Mouse (Mus musculus) liver, embryonic 15.5 days (tissue): ENCODE measurements around the gene Atp5h. TPM values are rescaled to one million over a fixed set of nuclear protein-coding genes. Genes with fewer than 3 reads are reported as not detected.

Experiments
- ATAC-seq: fragments of 200-750 bp; cut with Nextera tagmentation; 2 replicates; pipeline ENCODE4 v1.8.0; 2017; ENCODE audit warnings: moderate number of reproducible peaks, mild to moderate bottlenecking, moderate library complexity; ENCODE audit not compliant: insufficient read depth
- H3K27ac ChIP-seq: fragments of 300-500 bp; sonication (generic); replicated peaks from 2 replicates; pipeline ENCODE4 v1.5.1; 2015; ENCODE audit warnings: mild to moderate bottlenecking, inconsistent platforms
- H3K27me3 ChIP-seq: fragments of 300-500 bp; sonication (generic); 2 replicates; pipeline ENCODE4 v1.6.1; 2015; ENCODE audit warnings: mild to moderate bottlenecking, inconsistent platforms
- H3K36me3 ChIP-seq: fragments of 300-500 bp; sonication (generic); replicated peaks from 2 replicates; pipeline ENCODE4 v1.6.1; 2015; ENCODE audit warnings: moderate library complexity, mild to moderate bottlenecking, inconsistent platforms
- H3K4me1 ChIP-seq: fragments of 300-500 bp; sonication (generic); replicated peaks from 2 replicates; pipeline ENCODE4 v1.6.1; 2015; ENCODE audit warnings: inconsistent platforms
- H3K4me2 ChIP-seq: fragments of 300-500 bp; sonication (generic); 2 replicates; pipeline ENCODE4 v1.6.1; 2015; ENCODE audit warnings: moderate library complexity, mild to moderate bottlenecking, inconsistent platforms
- H3K4me3 ChIP-seq: fragments of 300-500 bp; sonication (generic); replicated peaks from 2 replicates; pipeline ENCODE4 v1.5.1; 2015; ENCODE audit warnings: mild to moderate bottlenecking, inconsistent platforms
- H3K9ac ChIP-seq: fragments of 300-500 bp; sonication (generic); 2 replicates; pipeline ENCODE4 v1.6.1; 2015; ENCODE audit warnings: moderate library complexity, mild to moderate bottlenecking, inconsistent platforms
- H3K9me3 ChIP-seq: fragments of 300-500 bp; sonication (generic); replicated peaks from 2 replicates; pipeline ENCODE4 v1.6.1; 2016; ENCODE audit warnings: inconsistent platforms
- WGBS: fragments of 180-500 bp; shearing (Covaris S2); methylation state at CpG from one replicate; pipeline ENCODE4 v1.1.7; 2015; ENCODE audit warnings: mixed read lengths; ENCODE audit not compliant: insufficient replicate concordance; 5-methylcytosine and 5-hydroxymethylcytosine counted together
- polyA plus RNA-seq: library from polyadenylated mRNA; unstranded; fragments of >200 nt; fragmentation: Nextera tagmentation; extraction: Ambion mirVana; gene quantifications from 2 replicates; pipeline ENCODE4 v1.2.1, GENCODE M21; 2015

Atp5h gene
- polyA plus RNA-seq, 1 experiment from 2014 or later: 509 TPM

DNA sequence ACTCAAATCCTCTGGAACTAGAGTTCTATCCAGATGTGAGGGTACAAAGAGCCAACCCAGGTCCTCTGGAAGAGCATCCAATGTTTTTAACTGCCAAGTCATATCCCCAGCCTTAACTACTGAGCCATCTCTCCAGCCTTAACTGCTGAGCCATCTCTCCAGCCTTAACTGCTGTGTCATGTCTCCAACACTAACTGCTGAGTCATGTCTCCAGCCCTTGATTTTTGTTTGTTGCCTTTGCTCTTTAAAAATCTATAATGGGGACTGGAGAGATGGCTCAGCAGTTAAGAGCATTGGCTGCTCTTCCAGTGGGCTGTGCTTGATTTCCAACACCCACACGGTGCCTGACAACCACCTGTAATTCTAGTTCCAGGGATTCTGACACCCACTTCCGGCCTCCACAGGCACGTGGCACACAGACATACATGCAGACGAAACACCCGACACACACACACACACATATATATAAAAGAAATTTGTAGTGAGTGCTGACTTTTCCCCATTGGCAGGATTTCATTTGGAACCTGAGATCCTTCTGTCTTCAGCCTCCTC, 17.9 kb upstream of the Atp5h start:
- no peak for ATAC-seq
- 59% methylated on average over 5 of the region's 5 CpGs for WGBS
- no peak overlapping the region for H3K4me3 ChIP-seq
- no peaks in the 10 kb centered on the region for H3K36me3 ChIP-seq
- H3K4me2 ChIP-seq: no peak overlapping the region
- peaks cover 26% of the 10 kb centered on the region for H3K4me1 ChIP-seq
- no peak overlapping the region for H3K27ac ChIP-seq
- no peak overlapping the region for H3K9ac ChIP-seq
- H3K27me3 ChIP-seq: peaks cover 37% of the 10 kb centered on the region
- H3K9me3 ChIP-seq: no peaks in the 10 kb centered on the region

DNA sequence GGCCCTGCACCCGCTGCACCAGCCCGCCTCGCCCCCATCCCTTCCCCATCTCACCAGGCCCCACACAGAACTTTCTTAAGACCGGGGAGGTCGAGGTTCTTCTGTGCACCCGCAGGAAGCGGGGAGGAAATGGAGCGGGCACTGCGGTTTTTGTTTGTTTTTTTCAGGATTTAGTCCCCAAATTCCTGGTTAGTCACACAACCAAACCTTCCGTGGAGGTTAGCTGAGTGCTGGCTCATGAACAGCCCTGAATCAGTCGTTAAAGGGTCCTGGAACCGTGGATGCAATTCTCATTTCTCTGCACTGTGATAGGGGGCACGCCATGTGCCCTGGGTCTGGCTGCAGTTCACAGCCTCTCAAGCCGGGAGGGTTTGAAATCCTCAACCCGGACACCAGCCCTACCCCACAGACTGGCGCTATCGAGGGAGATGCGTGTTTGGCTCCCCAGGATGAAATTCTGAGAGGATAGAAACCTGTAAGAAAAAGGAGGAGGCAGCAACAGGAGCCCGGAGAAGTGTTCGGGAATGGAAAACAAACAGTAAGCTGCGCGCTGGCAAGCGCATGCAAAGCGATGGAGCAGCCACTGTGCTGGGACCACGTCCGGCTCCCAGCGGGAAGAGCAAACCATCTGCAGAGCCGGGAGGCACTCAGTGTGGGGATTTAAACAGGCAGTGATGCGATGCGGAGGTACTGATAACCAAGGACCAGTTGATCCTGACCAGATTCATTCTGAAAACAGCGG, 16.0 kb upstream of the Atp5h start:
- peak overlapping the region; percentile 53 for H3K4me2 ChIP-seq
- 0 out of 2 replicates have a peak overlapping the region, but pooled peaks have one; percentile 10 for H3K4me3 ChIP-seq
- H3K9me3 ChIP-seq: no peaks in the 10 kb centered on the region
- no peak overlapping the region for H3K9ac ChIP-seq
- ATAC-seq: no peak
- peaks cover 14% of the 10 kb centered on the region for H3K36me3 ChIP-seq
- H3K27ac ChIP-seq: no peak overlapping the region
- 6% methylated on average over 31 of the region's 31 CpGs for WGBS
- H3K4me1 ChIP-seq: peaks cover 26% of the 10 kb centered on the region
- peaks cover 34% of the 10 kb centered on the region for H3K27me3 ChIP-seq

DNA sequence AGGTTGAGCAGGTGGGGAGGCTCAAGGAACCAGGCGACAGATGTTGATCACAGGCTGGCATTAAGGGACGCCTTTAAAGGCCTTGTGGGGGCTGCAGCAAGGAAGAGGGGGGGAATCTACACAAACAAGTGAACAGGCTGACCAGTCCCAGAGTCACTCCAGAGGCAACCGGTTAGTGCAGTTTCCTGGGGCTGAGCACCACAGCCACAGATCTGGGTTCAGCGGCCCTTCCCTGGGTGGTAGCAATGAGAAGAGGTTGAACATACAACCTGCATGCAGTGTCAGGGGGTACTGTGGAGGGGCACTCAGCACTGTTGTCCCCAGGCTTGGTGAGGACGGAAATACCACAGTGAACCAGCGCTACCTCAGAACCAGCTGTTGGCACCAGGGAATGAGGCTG, 13.6 kb upstream of the Atp5h start:
- WGBS: 68% methylated on average over 6 of the region's 6 CpGs
- H3K27me3 ChIP-seq: peaks cover 34% of the 10 kb centered on the region
- no peaks in the 10 kb centered on the region for H3K9me3 ChIP-seq
- H3K9ac ChIP-seq: no peak overlapping the region
- H3K4me2 ChIP-seq: no peak overlapping the region
- peaks cover 36% of the 10 kb centered on the region for H3K36me3 ChIP-seq
- H3K27ac ChIP-seq: peak overlapping the region; percentile 55
- peaks cover 26% of the 10 kb centered on the region for H3K4me1 ChIP-seq
- no peak for ATAC-seq
- no peak overlapping the region for H3K4me3 ChIP-seq

DNA sequence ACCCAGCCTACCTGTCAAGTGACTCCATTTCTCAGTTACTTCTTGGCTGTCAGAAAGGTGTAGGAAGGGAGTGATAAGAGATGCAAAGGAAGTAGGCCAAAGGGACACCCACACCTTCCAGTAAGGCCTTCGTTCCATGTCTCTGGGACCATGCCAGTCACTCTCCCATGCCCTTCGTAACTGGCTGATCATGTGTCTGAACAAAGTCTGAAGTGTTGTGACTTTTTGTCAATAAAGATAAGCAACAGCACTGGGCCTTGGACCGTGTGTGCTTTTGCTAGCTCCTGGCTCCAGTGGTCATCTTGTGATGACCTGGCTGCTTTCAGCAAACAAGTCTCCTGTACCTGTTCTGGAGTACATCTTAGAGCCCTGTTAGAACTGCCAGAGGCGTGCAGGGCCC, 13.1 kb upstream of the Atp5h start:
- no peaks in the 10 kb centered on the region for H3K9me3 ChIP-seq
- ATAC-seq: peak; percentile 33
- H3K27ac ChIP-seq: peak overlapping the region; percentile 55; the same call in 1 of the 2 replicates
- peaks cover 34% of the 10 kb centered on the region for H3K27me3 ChIP-seq
- H3K4me2 ChIP-seq: no peak overlapping the region
- H3K4me3 ChIP-seq: no peak overlapping the region
- no peak overlapping the region for H3K9ac ChIP-seq
- H3K4me1 ChIP-seq: peaks cover 29% of the 10 kb centered on the region
- 57% methylated on average over 4 of the region's 4 CpGs for whole genome bisulfite sequencing
- H3K36me3 ChIP-seq: peaks cover 37% of the 10 kb centered on the region

DNA sequence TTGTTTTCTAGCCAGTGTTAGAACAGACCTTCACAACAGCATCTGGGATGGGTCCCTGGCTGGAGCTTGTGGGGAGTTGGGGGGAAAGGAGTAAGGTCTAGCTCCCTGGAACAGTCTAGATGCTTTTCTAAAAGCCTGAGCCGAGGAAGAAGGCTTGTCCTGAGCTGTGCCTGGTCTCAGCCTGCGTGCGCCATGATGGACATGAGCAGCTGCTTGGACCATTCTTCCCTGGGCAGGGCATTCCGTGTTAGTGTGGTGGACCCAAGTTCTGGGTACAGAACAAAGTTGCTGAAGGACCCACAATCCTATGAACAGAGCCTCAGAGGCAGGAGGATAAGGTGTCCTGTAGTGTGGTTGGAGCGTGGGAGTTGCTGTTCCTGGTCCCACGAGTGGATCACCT, 10.8 kb upstream of the Atp5h start:
- no peak overlapping the region for H3K4me2 ChIP-seq
- no peak overlapping the region for H3K9ac ChIP-seq
- ATAC-seq: no peak
- no peak overlapping the region for H3K27ac ChIP-seq
- peaks cover 52% of the 10 kb centered on the region for H3K36me3 ChIP-seq
- peaks cover 18% of the 10 kb centered on the region for H3K4me1 ChIP-seq
- peaks cover 12% of the 10 kb centered on the region for H3K27me3 ChIP-seq
- 82% methylated on average over 6 of the region's 6 CpGs for WGBS
- no peak overlapping the region for H3K4me3 ChIP-seq
- H3K9me3 ChIP-seq: no peaks in the 10 kb centered on the region

DNA sequence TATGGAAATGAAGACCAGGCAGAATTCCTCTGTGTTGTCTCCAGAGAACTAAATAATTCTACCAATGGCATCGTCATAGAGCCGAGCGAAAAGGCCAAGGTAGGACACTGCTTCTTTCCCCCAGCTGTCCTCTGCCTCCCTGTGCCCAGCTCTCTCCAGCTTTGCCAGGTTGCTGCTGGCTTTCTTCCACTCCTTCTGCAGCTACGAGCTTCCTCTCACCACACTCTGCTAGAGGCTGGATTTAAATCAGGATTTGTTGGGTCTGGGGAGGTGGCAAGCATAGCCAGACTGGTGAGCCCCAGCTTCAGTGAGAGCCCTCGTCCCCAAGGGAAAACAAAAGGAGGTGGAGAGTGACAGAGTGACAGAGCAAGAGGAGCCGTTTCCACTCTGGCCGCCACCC, 9.5 kb upstream of the Atp5h start:
- Histone ChIP-seq H3K4me3 (no peak overlapping the region), H3K4me1 (peaks cover 15% of the 10 kb centered on the region), H3K27ac (no peak overlapping the region), H3K9me3 (no peaks in the 10 kb centered on the region), H3K4me2 (no peak overlapping the region), H3K9ac (no peak overlapping the region), H3K27me3 (no peaks in the 10 kb centered on the region), H3K36me3 (peaks cover 58% of the 10 kb centered on the region)
- ATAC-seq: no peak
- whole genome bisulfite sequencing: 72% methylated on average over 7 of the region's 7 CpGs

DNA sequence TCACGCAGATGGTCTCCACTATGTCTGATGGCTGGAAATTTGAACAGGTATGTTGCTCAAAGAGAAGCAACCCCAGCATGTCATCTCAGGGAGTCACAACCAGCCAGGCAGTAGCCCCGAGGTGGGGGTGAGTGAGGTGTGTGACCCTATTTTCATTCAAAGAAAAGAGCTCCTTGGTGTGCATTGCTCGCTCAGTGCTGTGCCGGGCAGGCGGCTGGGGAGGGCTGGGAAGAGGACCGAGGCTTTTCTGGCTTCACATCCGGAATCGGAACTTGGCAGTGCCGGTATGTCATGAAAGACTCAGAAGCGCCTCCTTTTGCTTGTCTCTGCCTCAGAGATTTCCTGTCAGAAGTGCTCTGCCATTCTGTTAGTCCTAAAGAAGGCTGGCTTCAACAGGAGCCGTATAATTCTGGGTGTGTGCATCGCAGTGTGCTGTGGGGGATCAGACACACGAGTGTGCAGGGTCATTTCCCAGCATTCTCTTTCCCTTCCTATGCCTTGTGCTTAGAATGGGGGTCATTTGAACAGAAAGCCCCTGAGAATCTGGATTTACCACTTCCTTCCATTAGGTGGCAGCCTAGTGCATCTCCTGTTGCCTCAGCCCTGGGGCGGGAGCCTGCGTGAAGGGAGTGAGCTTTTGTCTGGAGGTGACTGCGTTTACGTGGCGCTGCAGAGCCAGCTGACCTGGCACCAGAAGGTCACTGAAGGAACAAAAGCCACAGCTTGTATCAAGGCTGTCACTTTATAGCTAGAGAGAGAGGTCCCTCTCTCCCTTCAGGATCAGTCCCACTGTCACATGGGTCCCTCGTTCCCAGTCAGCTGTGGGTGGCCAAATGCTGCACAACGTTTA, 7.9 kb upstream of the Atp5h start:
- H3K9me3 ChIP-seq: no peaks in the 10 kb centered on the region
- no peak overlapping the region for H3K9ac ChIP-seq
- 0 out of 2 replicates have a peak, but pooled peaks have one; percentile 22 for ATAC-seq
- peak overlapping the region; percentile 20; the same call in 1 of the 2 replicates for H3K4me2 ChIP-seq
- 45% methylated on average over 20 of the region's 20 CpGs for WGBS
- H3K4me3 ChIP-seq: no peak overlapping the region
- H3K36me3 ChIP-seq: peaks cover 59% of the 10 kb centered on the region
- H3K4me1 ChIP-seq: peaks cover 9% of the 10 kb centered on the region
- 0 out of 2 replicates have a peak overlapping the region, but pooled peaks have one; percentile 6 for H3K27ac ChIP-seq
- H3K27me3 ChIP-seq: no peaks in the 10 kb centered on the region

DNA sequence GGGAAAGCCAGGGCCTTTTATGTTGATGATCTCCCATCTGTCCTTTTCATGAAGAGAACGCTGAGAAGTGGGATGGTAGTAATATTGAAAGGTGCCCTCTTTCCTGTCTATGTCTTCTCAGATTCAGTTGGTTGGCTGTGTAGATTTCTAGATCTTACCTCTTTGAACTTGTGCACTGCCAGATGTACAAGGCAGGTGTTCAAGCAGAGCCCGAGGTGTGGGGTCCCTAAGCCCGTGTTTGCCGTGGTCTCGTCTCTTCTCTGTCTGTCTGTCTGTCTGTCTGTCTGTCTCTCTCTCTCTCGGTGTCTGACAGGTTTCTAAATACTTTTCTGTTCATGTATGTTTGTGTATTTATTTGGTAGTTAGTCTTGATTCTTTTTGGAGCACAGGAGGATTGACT, 5.9 kb upstream of the Atp5h start:
- 77% methylated on average over 6 of the region's 6 CpGs for WGBS
- Histone ChIP-seq H3K4me2 (no peak overlapping the region), H3K9me3 (no peaks in the 10 kb centered on the region), H3K9ac (no peak overlapping the region), H3K36me3 (peaks cover 45% of the 10 kb centered on the region), H3K4me1 (peaks cover 26% of the 10 kb centered on the region), H3K4me3 (no peak overlapping the region), H3K27me3 (no peaks in the 10 kb centered on the region), H3K27ac (no peak overlapping the region)
- no peak for ATAC-seq

DNA sequence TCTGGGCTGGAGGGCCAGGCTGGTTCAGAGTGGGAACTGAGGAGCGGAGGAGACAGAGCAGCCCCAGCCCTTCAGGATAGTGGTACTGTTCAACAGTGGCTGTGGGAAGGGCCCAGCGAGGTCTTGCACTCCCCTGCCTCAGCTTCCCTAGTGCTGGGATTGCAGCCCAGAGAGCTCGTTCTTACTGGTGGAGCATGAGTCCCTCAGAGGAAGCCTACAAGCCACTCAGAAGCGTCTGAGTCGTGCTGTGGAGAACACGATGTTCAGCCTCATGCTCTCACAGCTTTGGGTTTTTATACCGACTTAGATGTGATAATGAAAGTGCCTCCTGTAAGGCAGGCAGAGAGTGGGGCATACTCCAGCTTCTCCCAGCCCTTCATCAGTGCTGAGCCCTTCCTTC, 4.9 kb upstream of the Atp5h start:
- H3K9me3 ChIP-seq: no peaks in the 10 kb centered on the region
- H3K9ac ChIP-seq: no peak overlapping the region
- no peaks in the 10 kb centered on the region for H3K27me3 ChIP-seq
- 72% methylated on average over 7 of the region's 7 CpGs for WGBS
- H3K27ac ChIP-seq: no peak overlapping the region
- H3K4me3 ChIP-seq: no peak overlapping the region
- peaks cover 35% of the 10 kb centered on the region for H3K36me3 ChIP-seq
- H3K4me2 ChIP-seq: no peak overlapping the region
- peaks cover 29% of the 10 kb centered on the region for H3K4me1 ChIP-seq
- no peak for ATAC-seq

DNA sequence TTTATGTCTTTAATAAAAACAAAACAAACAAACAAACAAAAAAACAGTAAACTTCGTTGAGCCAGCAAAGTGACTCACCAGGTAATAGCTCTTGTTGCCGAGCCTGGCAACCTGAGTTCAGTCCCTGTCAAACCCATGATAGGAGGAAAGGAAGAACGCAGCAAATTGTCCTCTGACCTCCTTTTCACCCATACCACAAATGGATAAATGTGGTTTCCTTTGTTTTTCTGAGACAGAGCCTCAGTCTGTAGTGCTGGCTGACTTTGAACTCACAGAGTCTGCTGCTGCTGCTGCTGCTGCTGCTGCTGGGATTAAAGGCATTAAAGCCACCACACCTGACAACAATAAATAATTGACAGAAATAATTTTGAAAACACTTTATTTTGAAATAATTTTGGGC, 3.3 kb upstream of the Atp5h start:
- Histone ChIP-seq H3K4me1 (peaks cover 41% of the 10 kb centered on the region), H3K36me3 (peaks cover 26% of the 10 kb centered on the region), H3K4me2 (no peak overlapping the region), H3K27me3 (no peaks in the 10 kb centered on the region), H3K27ac (no peak overlapping the region), H3K9ac (no peak overlapping the region), H3K9me3 (no peaks in the 10 kb centered on the region), H3K4me3 (no peak overlapping the region)
- WGBS: 54% methylated on average over 3 of the region's 3 CpGs
- ATAC-seq: no peak

DNA sequence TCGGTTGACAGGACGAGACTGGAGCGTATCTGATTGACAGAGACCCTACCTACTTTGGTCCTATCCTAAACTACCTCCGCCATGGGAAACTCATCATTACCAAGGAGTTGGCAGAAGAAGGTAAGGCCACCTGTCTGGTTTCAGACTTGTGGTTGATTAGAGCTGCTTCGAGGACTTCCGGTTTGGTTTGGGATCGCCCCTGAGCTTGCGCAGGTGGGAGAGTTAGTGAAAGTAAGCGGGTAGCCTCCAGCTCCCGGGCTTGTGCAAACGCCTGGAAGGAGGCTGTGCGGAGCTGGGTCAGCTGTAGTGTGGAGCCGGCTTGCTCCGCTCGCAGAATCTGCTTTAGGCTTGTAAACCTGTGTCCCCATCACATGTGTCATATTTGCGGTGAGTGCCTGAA, 2.2 kb upstream of the Atp5h start:
- Histone ChIP-seq H3K4me3 (no peak overlapping the region), H3K4me2 (no peak overlapping the region)

More for the DNA sequence above, 2.2 kb upstream of the Atp5h start:
- 86% methylated on average over 16 of the region's 16 CpGs for WGBS
- Histone ChIP-seq H3K9me3 (no peaks in the 10 kb centered on the region), H3K27ac (no peak overlapping the region), H3K36me3 (peaks cover 35% of the 10 kb centered on the region), H3K4me1 (peaks cover 45% of the 10 kb centered on the region), H3K27me3 (no peaks in the 10 kb centered on the region), H3K9ac (no peak overlapping the region)
- ATAC-seq: no peak
